Mouse (Mus musculus): ENCODE data around the gene Rps19. TPM values are rescaled to one million over a fixed set of nuclear protein-coding genes. Genes with fewer than 3 reads are reported as not detected.
A peak's percentile ranks its signal among the peaks of the same experiment; 100 is the strongest.
"Not testable (repeated sequence)": the region's sequence is repeated elsewhere in the genome, so short reads cannot be mapped to it uniquely, and the experiment has no call there.

Gene Rps19
- polyA plus RNA-seq, 1 experiment from 2014 or later, result 2,343 TPM

- no peak overlapping the region for H3K9ac ChIP-seq (replicated peaks)
- H3K27me3 ChIP-seq, result no peaks in the 10 kb centered on the region
- 78% methylated on average over 3 of the region's 3 CpGs for WGBS
- no peak overlapping the region for H3K4me2 ChIP-seq
- no peak overlapping the region for H3K27ac ChIP-seq
- H3K4me1 ChIP-seq (replicated peaks), result peaks cover 16% of the 10 kb centered on the region
- no peak overlapping the region for H3K4me3 ChIP-seq (replicated peaks)
- no peak for ATAC-seq (ENCODE audit: insufficient number of reproducible peaks, insufficient read depth, low FRiP score, low TSS enrichment, low read depth)
- H3K9me3 ChIP-seq, result no peaks in the 10 kb centered on the region
- peaks cover 48% of the 10 kb centered on the region for H3K36me3 ChIP-seq
Observed at GRCm38 (mm10) chr7:24891241-24892124, 7.3 kb downstream of the Rps19 start.

DNA sequence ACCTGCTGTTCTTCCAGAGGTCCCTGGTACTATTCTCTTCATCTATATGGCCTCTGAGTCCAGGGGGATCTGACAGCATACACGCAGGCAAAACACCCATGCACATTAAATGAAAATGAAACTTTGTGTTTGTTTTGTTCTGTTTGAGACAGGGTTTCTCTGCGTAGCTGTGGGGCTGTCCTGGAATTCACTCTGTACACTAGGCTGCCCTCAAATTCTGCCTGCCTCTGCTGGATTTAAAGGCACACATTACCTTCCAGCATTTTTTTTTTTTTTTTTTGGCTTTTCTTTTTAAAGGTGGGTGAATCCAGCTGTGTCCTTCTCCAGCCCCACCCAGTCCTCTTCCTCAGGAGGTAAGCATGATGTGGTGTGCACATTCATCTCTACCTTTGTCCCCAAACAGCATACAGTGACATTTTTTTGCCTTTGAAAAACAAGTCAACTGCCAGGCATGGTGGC lies 8.0 kb downstream of the Rps19 start:
- WGBS, result 79% methylated on average over 2 of the region's 2 CpGs
- no peak for ATAC-seq (ENCODE audit: insufficient number of reproducible peaks, insufficient read depth, low FRiP score, low TSS enrichment, low read depth)
- Histone ChIP-seq H3K4me3 (replicated peaks) (no peak overlapping the region), H3K9me3 (no peaks in the 10 kb centered on the region), H3K36me3 (peaks cover 41% of the 10 kb centered on the region), H3K9ac (replicated peaks) (no peak overlapping the region), H3K4me2 (no peak overlapping the region), H3K27me3 (no peaks in the 10 kb centered on the region), H3K4me1 (replicated peaks) (peaks cover 11% of the 10 kb centered on the region), H3K27ac (no peak overlapping the region)

GRCm38 (mm10) chr7:24895749-24896148 lies 11.6 kb downstream of the Rps19 start:
- WGBS, result 88% methylated on average over 2 of the region's 2 CpGs

DNA sequence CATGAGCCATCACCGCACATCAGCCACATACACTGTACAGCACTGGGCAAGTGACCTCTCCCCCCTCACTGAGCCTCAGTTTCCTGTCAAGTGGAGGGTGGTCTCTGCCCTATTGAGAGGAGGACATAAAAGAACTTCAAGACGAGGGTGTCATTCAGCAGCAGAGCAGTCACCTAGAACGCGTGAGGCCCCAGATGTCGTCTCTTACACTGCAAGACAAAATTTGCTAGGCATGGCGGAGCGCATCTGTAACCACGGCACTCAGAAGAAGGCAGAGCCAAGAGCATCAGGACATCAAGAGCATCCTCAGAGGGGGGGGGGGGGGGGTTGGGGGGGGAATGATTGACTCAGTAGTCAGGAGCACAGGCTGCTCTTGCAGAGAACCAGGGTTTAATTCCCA lies 12.1 kb downstream of the Rps19 start:
- Histone ChIP-seq H3K4me3 (replicated peaks) (no peak overlapping the region), H3K9ac (replicated peaks) (no peak overlapping the region), H3K36me3 (0 out of 2 replicates have a peak, but pooled peaks cover 3% of the 10 kb centered on the region), H3K4me2 (no peak overlapping the region), H3K27ac (no peak overlapping the region), H3K9me3 (no peaks in the 10 kb centered on the region), H3K27me3 (no peaks in the 10 kb centered on the region), H3K4me1 (replicated peaks) (peaks cover 4% of the 10 kb centered on the region; the same call in 1 of the 2 replicates)
- ATAC-seq (ENCODE audit: insufficient number of reproducible peaks, insufficient read depth, low FRiP score, low TSS enrichment, low read depth), result no peak
- WGBS, result 88% methylated on average over 8 of the region's 8 CpGs

More at GRCm38 (mm10) chr7:24895749-24896148, 11.6 kb downstream of the Rps19 start:
- H3K9ac ChIP-seq (replicated peaks); H3K27me3 ChIP-seq; H3K4me2 ChIP-seq; H3K9me3 ChIP-seq; H3K4me3 ChIP-seq (replicated peaks); H3K4me1 ChIP-seq (replicated peaks); ATAC-seq (ENCODE audit: insufficient number of reproducible peaks, insufficient read depth, low FRiP score, low TSS enrichment, low read depth); H3K36me3 ChIP-seq; H3K27ac ChIP-seq: not testable (repeated sequence)

DNA sequence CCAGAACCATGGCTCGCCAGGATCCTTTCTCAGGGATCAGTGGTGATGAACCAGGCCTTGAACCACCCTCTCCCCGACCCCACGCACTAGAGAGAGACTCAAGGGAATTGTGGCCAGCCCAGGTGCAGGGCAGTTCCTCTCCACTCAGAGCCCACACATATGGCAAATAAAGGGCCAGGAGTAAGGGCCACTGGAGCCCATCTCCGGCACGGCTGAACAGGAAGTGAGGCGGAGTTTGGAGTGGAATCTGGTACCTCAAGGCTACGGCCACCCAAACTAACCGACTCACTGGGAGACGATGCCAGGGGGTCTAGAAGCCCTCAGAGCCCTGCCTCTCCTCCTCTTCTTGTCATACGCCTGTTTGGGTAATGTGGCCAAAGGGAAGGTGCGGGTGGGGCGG lies 13.1 kb downstream of the Rps19 start, which contains the start of gene Cd79a:
TSS of gene Cd79a (plus strand) at position 158 of the 400 bp plus-strand sequence.
- WGBS, result 55% methylated on average over 12 of the region's 12 CpGs
- H3K4me1 ChIP-seq (replicated peaks), result peaks cover 8% of the 10 kb centered on the region
- ATAC-seq (ENCODE audit: insufficient number of reproducible peaks, insufficient read depth, low FRiP score, low TSS enrichment, low read depth), result no peak
- H3K27me3 ChIP-seq, result no peaks in the 10 kb centered on the region
- H3K36me3 ChIP-seq, result 0 out of 2 replicates have a peak, but pooled peaks cover 3% of the 10 kb centered on the region
- no peaks in the 10 kb centered on the region for H3K9me3 ChIP-seq
- H3K9ac ChIP-seq (replicated peaks), result no peak within 1 kb of the TSS
- H3K4me3 ChIP-seq (replicated peaks), result no peak within 1 kb of the TSS
- H3K4me2 ChIP-seq, result no peak within 1 kb of the TSS
- no peak within 1 kb of the TSS for H3K27ac ChIP-seq

GRCm38 (mm10) chr7:24897959-24898358 lies 13.8 kb downstream of the Rps19 start:
- H3K4me2 ChIP-seq, result no peak overlapping the region
- ATAC-seq (ENCODE audit: insufficient number of reproducible peaks, insufficient read depth, low FRiP score, low TSS enrichment, low read depth), result no peak
- H3K4me3 ChIP-seq (replicated peaks), result no peak overlapping the region
- 82% methylated on average over 5 of the region's 5 CpGs for whole genome bisulfite sequencing
- no peaks in the 10 kb centered on the region for H3K27me3 ChIP-seq
- H3K36me3 ChIP-seq, result no peaks in the 10 kb centered on the region
- no peaks in the 10 kb centered on the region for H3K9me3 ChIP-seq
- H3K27ac ChIP-seq, result no peak overlapping the region
- H3K4me1 ChIP-seq (replicated peaks), result peaks cover 12% of the 10 kb centered on the region
- H3K9ac ChIP-seq (replicated peaks), result no peak overlapping the region

DNA sequence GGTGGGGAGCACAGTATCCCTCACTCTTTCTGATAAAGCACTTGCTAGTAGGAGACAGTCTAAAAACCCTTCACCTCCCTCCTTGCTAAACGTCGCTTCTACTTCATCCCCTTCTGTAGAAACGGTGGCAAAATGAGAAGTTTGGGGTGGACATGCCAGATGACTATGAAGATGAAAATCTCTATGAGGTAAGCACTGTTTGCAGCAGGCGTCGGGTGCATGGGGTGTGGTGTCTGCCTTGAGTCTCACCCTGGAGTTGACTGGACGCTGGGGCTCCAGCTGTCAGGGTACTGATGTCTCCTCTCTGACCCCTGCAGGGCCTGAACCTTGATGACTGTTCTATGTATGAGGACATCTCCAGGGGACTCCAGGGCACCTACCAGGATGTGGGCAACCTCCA lies 16.9 kb downstream of the Rps19 start:
- Histone ChIP-seq H3K4me3 (replicated peaks) (no peak overlapping the region), H3K9me3 (no peaks in the 10 kb centered on the region), H3K27ac (no peak overlapping the region), H3K4me2 (no peak overlapping the region), H3K9ac (replicated peaks) (no peak overlapping the region), H3K36me3 (no peaks in the 10 kb centered on the region), H3K4me1 (replicated peaks) (peaks cover 33% of the 10 kb centered on the region), H3K27me3 (no peaks in the 10 kb centered on the region)
- ATAC-seq (ENCODE audit: insufficient number of reproducible peaks, insufficient read depth, low FRiP score, low TSS enrichment, low read depth), result no peak
- WGBS, result 71% methylated on average over 6 of the region's 6 CpGs

GRCm38 (mm10) chr7:24901842-24902241 lies 17.7 kb downstream of the Rps19 start:
- Histone ChIP-seq H3K27me3 (no peaks in the 10 kb centered on the region), H3K9me3 (no peaks in the 10 kb centered on the region), H3K4me1 (replicated peaks) (peaks cover 41% of the 10 kb centered on the region), H3K36me3 (no peaks in the 10 kb centered on the region), H3K4me3 (replicated peaks) (no peak overlapping the region), H3K27ac (no peak overlapping the region), H3K9ac (replicated peaks) (no peak overlapping the region), H3K4me2 (peak overlapping the region; percentile 88; the same call in 1 of the 2 replicates)
- no peak for ATAC-seq (ENCODE audit: insufficient number of reproducible peaks, insufficient read depth, low FRiP score, low TSS enrichment, low read depth)
- WGBS, result 59% methylated on average over 1 of the region's 1 CpGs

GRCm38 (mm10) chr7:24902264-24902629 lies 18.1 kb downstream of the Rps19 start:
- no peak for ATAC-seq (ENCODE audit: insufficient number of reproducible peaks, insufficient read depth, low FRiP score, low TSS enrichment, low read depth)
- Histone ChIP-seq H3K4me2 (peak overlapping the region; percentile 88), H3K4me1 (replicated peaks) (peaks cover 42% of the 10 kb centered on the region), H3K4me3 (replicated peaks) (peak overlapping the region; percentile 74), H3K9me3 (no peaks in the 10 kb centered on the region), H3K36me3 (no peaks in the 10 kb centered on the region), H3K27me3 (no peaks in the 10 kb centered on the region), H3K9ac (replicated peaks) (peak overlapping the region; percentile 83), H3K27ac (peak overlapping the region; percentile 86)
- 55% methylated on average over 2 of the region's 2 CpGs for WGBS

DNA sequence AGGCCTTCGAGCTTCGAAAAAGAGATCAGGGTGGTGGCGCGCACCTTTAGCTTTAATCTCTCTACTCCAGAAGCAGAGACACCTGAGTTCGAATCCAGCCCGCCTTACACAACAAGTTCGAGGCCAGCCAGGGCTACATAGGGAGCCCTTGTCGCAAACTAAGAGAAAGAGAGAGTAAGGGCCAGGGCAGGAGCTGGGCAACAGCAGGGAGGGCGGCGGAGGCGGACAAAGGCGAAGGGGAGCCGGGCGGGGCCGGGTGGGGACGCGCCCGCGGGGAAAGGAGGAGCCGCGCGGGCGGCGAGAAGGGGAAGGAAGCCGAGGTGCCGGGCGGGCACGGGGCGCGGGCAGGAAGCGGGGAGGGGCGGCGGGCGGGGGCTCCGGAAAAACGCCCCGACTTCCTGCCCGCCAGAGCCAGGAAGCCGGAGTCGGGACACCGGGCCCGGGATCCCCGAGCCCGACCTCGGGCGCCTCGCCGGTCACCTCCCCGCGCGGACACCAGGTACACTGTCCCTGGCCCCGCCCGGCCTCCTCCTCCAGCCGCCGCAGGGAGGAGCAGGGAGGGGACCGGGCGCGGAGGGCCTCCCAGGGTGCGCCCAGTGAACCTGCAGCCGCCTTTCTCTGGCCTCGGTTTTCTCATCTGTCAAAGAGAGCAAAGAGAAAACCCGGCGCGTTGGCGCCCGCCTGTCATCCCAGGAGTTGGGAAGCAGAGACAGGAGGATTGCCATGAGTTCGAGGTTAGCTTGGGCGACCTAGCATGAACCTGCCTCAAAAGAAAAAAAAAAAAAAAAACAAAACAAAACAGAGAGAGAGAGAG lies 18.7 kb downstream of the Rps19 start, which contains the start of gene Arhgef1:
TSS of gene Arhgef1 (plus strand) at position 283 of the 814 bp plus-strand sequence.
- ATAC-seq (ENCODE audit: insufficient number of reproducible peaks, insufficient read depth, low FRiP score, low TSS enrichment, low read depth), result no peak
- H3K4me1 ChIP-seq (replicated peaks), result peaks cover 46% of the 10 kb centered on the region

DNA sequence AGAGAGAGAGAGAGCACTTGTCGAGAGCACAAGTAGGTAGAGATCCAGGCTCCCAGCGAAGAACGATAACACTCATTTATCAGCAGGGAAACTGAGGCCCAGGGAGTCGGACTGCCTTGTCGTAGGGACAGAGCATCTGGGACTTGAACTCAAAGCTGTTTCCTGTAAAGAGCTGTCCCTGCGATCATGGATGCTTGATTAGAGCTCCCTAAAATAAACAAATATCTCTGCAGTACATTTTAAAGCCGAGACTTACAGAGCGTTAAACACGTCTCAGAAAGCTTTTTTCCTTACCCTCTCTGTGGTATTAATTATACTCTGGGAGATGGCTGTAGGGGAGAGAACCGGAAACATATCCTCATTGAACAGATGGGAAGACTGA lies 19.3 kb downstream of the Rps19 start:
- no peak for ATAC-seq (ENCODE audit: insufficient number of reproducible peaks, insufficient read depth, low FRiP score, low TSS enrichment, low read depth)
- H3K27me3 ChIP-seq, result no peaks in the 10 kb centered on the region
- peaks cover 9% of the 10 kb centered on the region; the same call in 1 of the 2 replicates for H3K36me3 ChIP-seq
- peak overlapping the region; percentile 88 for H3K4me2 ChIP-seq
- WGBS, result 46% methylated on average over 10 of the region's 10 CpGs
- H3K27ac ChIP-seq, result peak overlapping the region; percentile 86
- H3K4me1 ChIP-seq (replicated peaks), result peaks cover 51% of the 10 kb centered on the region
- no peaks in the 10 kb centered on the region for H3K9me3 ChIP-seq
- H3K9ac ChIP-seq (replicated peaks), result peak overlapping the region; percentile 83
- H3K4me3 ChIP-seq (replicated peaks), result peak overlapping the region; percentile 74

More for the DNA sequence above, 18.7 kb downstream of the Rps19 start, which contains the start of gene Arhgef1:
- 7% methylated on average over 52 of the region's 68 CpGs for WGBS
- Histone ChIP-seq H3K36me3 (peaks cover 3% of the 10 kb centered on the region; the same call in 1 of the 2 replicates), H3K4me3 (replicated peaks) (peak within 1 kb of the TSS; percentile 74), H3K4me2 (peak within 1 kb of the TSS; percentile 88), H3K9ac (replicated peaks) (peak within 1 kb of the TSS; percentile 83), H3K9me3 (no peaks in the 10 kb centered on the region), H3K27ac (peak within 1 kb of the TSS; percentile 86), H3K27me3 (no peaks in the 10 kb centered on the region)
